Mouse (Mus musculus) olfactory bulb, adult 2 months (tissue): ENCODE results near the gene Ninj2. TPM values are rescaled to one million over a fixed set of nuclear protein-coding genes. Genes with fewer than 3 reads are reported as not detected.

Experiments
- H3K27ac ChIP-seq: fragments of 200-500 bp; 2 replicates; pipeline ENCODE4 v1.5.1; 2012; ENCODE audit warnings: low read depth, low read length; ENCODE audit not compliant: insufficient read depth
- H3K4me1 ChIP-seq: fragments of 200-500 bp; 2 replicates; pipeline ENCODE4 v1.6.1; 2012; ENCODE audit warnings: low read length; ENCODE audit not compliant: control insufficient read depth, insufficient read depth
- H3K4me3 ChIP-seq: fragments of 200-500 bp; 2 replicates; pipeline ENCODE4 v1.5.1; 2012; ENCODE audit warnings: mild to moderate bottlenecking, low read depth, low read length, moderate library complexity; ENCODE audit not compliant: insufficient read depth
- CTCF ChIP-seq: fragments of 200-500 bp; IDR thresholded peaks from 2 replicates; pipeline ENCODE4 v1.5.1; 2012; ENCODE audit warnings: low read depth, mild to moderate bottlenecking, low read length, moderate library complexity; ENCODE audit not compliant: insufficient read depth
- POLR2A ChIP-seq: fragments of 200-500 bp; IDR thresholded peaks from 2 replicates; pipeline ENCODE4 v1.6.1; 2012; ENCODE audit warnings: mild to moderate bottlenecking, low read depth, low read length, moderate library complexity; ENCODE audit not compliant: insufficient read depth
- WGBS: fragments of 180-500 bp; shearing (Covaris S2); methylation state at CpG from one replicate; pipeline ENCODE4 v1.1.7; 2018; 5-methylcytosine and 5-hydroxymethylcytosine counted together
- polyA plus RNA-seq: library from polyadenylated mRNA; stranded (reverse); fragments of >200 nt; gene quantifications from 2 replicates; pipeline ENCODE4 v1.2.4, GENCODE M21; 2012; ENCODE audit warnings: low replicate concordance; ENCODE audit not compliant: missing spikeins, insufficient read depth, insufficient read length

The Ninj2 gene
- polyA plus RNA-seq, 1 experiment, result not detected

- Histone ChIP-seq H3K27ac (no peak overlapping the region), H3K4me1 (0 out of 2 replicates have a peak, but pooled peaks cover 5% of the 10 kb centered on the region), H3K4me3 (no peak overlapping the region)
- WGBS, result 69% methylated on average over 6 of the region's 6 CpGs
- no peak for TF ChIP-seq CTCF
- no peak for TF ChIP-seq POLR2A
These were observed 108.8 kb downstream of the Ninj2 start for GRCm38 (mm10) chr6:120201956-120202355.

DNA sequence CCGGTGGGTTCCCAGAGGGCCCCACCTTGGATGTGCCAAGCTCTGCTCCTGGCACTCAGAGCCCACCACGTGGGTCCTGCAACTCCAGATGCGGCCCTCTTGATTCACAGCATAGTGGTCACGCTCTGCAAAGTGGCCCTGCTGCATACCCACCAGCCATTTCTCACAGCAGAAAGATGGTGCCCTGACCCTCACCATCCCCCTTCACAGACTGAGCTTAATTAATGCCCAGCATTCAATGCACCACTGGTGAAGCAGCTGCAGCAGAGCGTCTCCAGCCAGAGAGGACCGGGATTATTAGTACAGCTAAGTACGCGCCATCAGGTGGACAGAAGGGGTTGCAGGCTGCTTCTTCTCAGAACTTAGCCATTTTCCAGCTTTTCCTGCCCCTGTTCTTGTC is 109.3 kb downstream of the Ninj2 start:
- TF ChIP-seq CTCF, result no peak
- no peak for TF ChIP-seq POLR2A
- WGBS, result 76% methylated on average over 8 of the region's 8 CpGs
- H3K4me3 ChIP-seq, result no peak overlapping the region

DNA sequence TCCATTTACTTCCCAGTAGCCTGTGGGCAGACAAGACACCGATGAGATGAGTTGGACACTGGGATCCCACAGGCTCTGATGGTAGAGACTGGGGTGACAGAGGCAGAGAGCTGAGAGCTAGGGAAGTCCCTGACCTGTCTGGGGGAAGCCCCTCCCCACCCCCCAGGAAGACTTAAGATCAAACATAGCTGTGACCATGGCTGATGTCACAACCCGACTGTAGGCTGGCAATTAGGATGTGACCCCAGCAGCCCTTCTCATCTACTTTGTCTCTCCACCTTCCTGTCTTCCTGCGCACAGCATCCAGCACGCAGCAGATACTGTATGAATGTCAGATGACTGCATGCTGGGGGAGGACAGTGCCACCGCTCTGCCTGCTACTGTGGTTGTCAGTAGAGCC is 113.4 kb downstream of the Ninj2 start:
- H3K4me3 ChIP-seq, result no peak overlapping the region
- H3K27ac ChIP-seq, result no peak overlapping the region
- 0 out of 2 replicates have a peak, but pooled peaks cover 5% of the 10 kb centered on the region for H3K4me1 ChIP-seq
- WGBS, result 88% methylated on average over 5 of the region's 5 CpGs
- TF ChIP-seq POLR2A, result no peak
- no peak for TF ChIP-seq CTCF

More for the DNA sequence above, 109.3 kb downstream of the Ninj2 start:
- H3K27ac ChIP-seq, result no peak overlapping the region
- 0 out of 2 replicates have a peak, but pooled peaks cover 5% of the 10 kb centered on the region for H3K4me1 ChIP-seq

GRCm38 (mm10) chr6:120211536-120211935 is 118.4 kb downstream of the Ninj2 start:
- WGBS, result 82% methylated on average over 6 of the region's 6 CpGs
- no peak for TF ChIP-seq CTCF
- no peak for TF ChIP-seq POLR2A
- H3K4me3 ChIP-seq, result no peak overlapping the region

GRCm38 (mm10) chr6:120216702-120217101 is 123.6 kb downstream of the Ninj2 start:
- no peak for TF ChIP-seq POLR2A
- Histone ChIP-seq H3K27ac (no peak overlapping the region), H3K4me3 (no peak overlapping the region), H3K4me1 (no peaks in the 10 kb centered on the region)
- WGBS, result 87% methylated on average over 1 of the region's 1 CpGs

More at GRCm38 (mm10) chr6:120211536-120211935, 118.4 kb downstream of the Ninj2 start:
- Histone ChIP-seq H3K4me1 (no peaks in the 10 kb centered on the region), H3K27ac (no peak overlapping the region)

DNA sequence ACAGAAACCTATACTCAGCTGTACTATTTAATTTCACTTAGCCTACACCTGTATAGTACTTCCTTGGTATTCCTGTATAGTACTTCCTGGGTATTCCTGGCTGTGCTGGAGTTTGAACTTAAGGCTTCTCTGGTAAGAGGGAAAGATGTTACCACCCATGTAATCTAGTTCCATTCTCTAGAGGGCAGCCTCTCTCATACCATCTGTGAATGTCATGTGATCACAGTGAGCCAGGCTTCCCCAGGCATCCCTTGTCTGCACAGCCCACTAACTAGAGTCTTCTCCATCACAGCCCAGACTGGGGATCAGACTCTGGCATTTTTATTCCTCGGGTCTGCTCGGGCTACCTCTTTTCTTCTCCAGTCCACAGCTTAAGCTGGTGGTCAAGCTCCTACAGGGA is 126.1 kb downstream of the Ninj2 start:
- no peak for TF ChIP-seq CTCF
- TF ChIP-seq POLR2A, result no peak
- 89% methylated on average over 2 of the region's 2 CpGs for WGBS
- no peak overlapping the region for H3K27ac ChIP-seq
- no peaks in the 10 kb centered on the region for H3K4me1 ChIP-seq
- no peak overlapping the region for H3K4me3 ChIP-seq

GRCm38 (mm10) chr6:120222669-120223068 is 129.5 kb downstream of the Ninj2 start:
- Histone ChIP-seq H3K4me3 (no peak overlapping the region), H3K27ac (no peak overlapping the region), H3K4me1 (no peaks in the 10 kb centered on the region)
- TF ChIP-seq CTCF, result no peak
- no peak for TF ChIP-seq POLR2A
- 37% methylated on average over 6 of the region's 6 CpGs for WGBS

DNA sequence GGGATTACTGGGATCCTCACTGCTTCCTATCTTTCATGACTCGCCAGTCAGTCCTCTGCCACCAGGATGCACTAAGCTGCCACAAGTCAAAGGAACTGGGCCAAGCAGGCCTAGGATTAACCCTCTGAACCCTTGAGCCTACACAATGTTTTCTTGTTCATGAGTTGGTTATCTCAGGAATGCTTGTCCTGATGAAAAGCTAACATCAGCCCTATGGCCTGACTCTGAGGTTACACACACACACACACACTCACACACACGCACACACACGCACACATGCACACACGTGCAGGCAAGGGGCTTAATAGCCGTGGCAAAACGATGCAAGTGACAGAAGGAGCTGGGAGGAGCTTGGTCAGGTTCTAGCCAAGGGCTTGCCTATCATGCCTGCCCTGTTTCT is 132.2 kb downstream of the Ninj2 start:
- H3K27ac ChIP-seq, result no peak overlapping the region
- 75% methylated on average over 6 of the region's 6 CpGs for WGBS
- H3K4me1 ChIP-seq, result no peaks in the 10 kb centered on the region
- no peak overlapping the region for H3K4me3 ChIP-seq
- TF ChIP-seq POLR2A (no peak), CTCF (no peak)

GRCm38 (mm10) chr6:120227068-120227467 is 133.9 kb downstream of the Ninj2 start:
- no peak overlapping the region for H3K27ac ChIP-seq
- WGBS, result 85% methylated on average over 7 of the region's 7 CpGs
- TF ChIP-seq CTCF (no peak), POLR2A (no peak)
- H3K4me3 ChIP-seq, result no peak overlapping the region
- H3K4me1 ChIP-seq, result no peaks in the 10 kb centered on the region

DNA sequence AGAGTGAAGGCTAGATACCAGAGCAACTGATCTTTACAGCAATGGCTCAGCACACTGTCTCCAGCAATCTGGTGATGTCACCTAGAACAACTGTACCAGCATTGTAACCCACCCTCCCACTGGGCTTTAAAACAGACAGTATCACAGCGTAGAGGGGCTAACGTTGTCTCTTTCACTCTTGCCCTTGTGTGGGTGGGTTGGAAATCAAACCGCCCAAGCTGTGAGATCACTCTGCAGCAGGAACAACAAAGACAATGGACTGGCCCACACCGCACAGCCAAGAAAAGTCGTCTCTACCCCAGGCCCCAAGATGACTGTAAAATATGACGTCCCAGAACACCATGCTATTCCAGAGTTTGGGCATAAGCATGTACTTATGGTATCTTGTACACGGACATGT is 136.7 kb downstream of the Ninj2 start:
- WGBS, result 50% methylated on average over 7 of the region's 7 CpGs
- H3K27ac ChIP-seq, result no peak overlapping the region
- H3K4me1 ChIP-seq, result no peaks in the 10 kb centered on the region
- no peak overlapping the region for H3K4me3 ChIP-seq
- TF ChIP-seq POLR2A (no peak), CTCF (no peak)
